ENCODE assay signal across 10 mouse cellular contexts in the genomic region with DNA sequence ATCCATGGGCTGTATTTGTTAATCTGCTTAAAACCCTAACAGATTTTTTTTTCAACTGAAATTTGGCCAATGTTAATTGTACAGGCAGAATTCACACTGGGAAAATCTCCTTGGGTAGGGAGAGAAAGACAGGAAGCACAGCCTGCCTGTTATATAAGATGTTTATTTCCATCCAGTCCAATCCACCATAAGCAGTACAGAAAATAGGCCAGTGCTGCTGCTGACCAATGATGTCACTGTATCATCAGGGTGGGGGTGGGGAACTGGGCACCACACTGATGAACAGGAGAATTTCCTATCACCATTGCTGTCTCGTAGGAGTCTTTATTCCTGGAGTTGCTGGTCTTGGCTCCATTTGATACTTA.
DNase-seq lines count a peak whose midpoint lies in the region; ATAC-seq and TF ChIP-seq lines count a peak whose summit lies in the region.
"Had no signal": no experiment of that assay in that cellular context is flagged by ENCODE, and none has a peak within 500 bp of the region (broad histone marks: within the 10 kb centered on the region; RNA-seq: fewer than 3 reads in every experiment).

No protein-coding gene starts in this region.

- no peak overlapping the region for H3K27ac ChIP-seq in lung, embryonic 16.5 days (ENCODE audit: low read length)
- no peak overlapping the region for H3K27ac ChIP-seq in lung, postnatal 0 days (ENCODE audit: low read length)
- H3K27ac ChIP-seq in midbrain, embryonic 10.5 days (replicated peaks) = peak overlapping the region; percentile 67
- H3K27ac ChIP-seq: kidney, postnatal 0 days had no signal

- no peak overlapping the region for H3K9ac ChIP-seq in lung, embryonic 16.5 days (ENCODE audit: low read length)
- H3K9ac ChIP-seq in lung, postnatal 0 days (replicated peaks; ENCODE audit: low read depth) = no peak overlapping the region

- no peak for TF ChIP-seq EP300 in lung, postnatal 0 days (IDR thresholded peaks at IDR 0.05)

- no peak overlapping the region for H3K4me2 ChIP-seq in lung, embryonic 16.5 days (ENCODE audit: low read depth, low read length)
- H3K4me2 ChIP-seq in lung, postnatal 0 days (replicated peaks; ENCODE audit: low read depth, low read length) = no peak overlapping the region

- H3K36me3 ChIP-seq in lung, embryonic 16.5 days (ENCODE audit: control insufficient read depth, insufficient read depth, low read length) = no peaks in the 10 kb centered on the region
- no peaks in the 10 kb centered on the region for H3K36me3 ChIP-seq in lung, postnatal 0 days (ENCODE audit: insufficient read depth, low read length)
- H3K36me3 ChIP-seq in midbrain, embryonic 10.5 days = no peaks in the 10 kb centered on the region

- no peak for TF ChIP-seq CTCF in lung, postnatal 0 days (IDR thresholded peaks at IDR 0.05)

- no peaks in the 10 kb centered on the region; the same call in 1 of the 2 replicates for H3K4me1 ChIP-seq in lung, embryonic 16.5 days (replicated peaks; ENCODE audit: control insufficient read depth, insufficient read depth, low read length)
- no peaks in the 10 kb centered on the region for H3K4me1 ChIP-seq in lung, postnatal 0 days (ENCODE audit: insufficient read depth, low read depth, low read length)
- peaks cover 25% of the 10 kb centered on the region for H3K4me1 ChIP-seq in midbrain, embryonic 10.5 days

- 76% methylated on average over 1 of the region's 1 CpGs for WGBS in lung, embryonic 16.5 days
- 62% methylated on average over 1 of the region's 1 CpGs for WGBS in lung, postnatal 0 days
- 63% methylated on average over 1 of the region's 1 CpGs for WGBS in midbrain, embryonic 10.5 days

- DNase-seq in cerebellum, adult 8-10 months = no peak
- no peak for DNase-seq in lung, postnatal 0 days (ENCODE audit: low spot score)
- DNase-seq in midbrain, embryonic 10.5 days (ENCODE audit: low spot score) = no peak
- DNase-seq in telencephalon, adult 2 months (ENCODE audit: low read depth, low spot score) = peak; percentile 84
- DNase-seq in spleen, postnatal 4 days (ENCODE audit: low spot score in 2 of 2) = no peak
- DNase-seq in ovary, postnatal 14 days (ENCODE audit: low spot score) = no peak
- DNase-seq: right cerebral cortex, postnatal 4 days had no signal

- H3K27me3 ChIP-seq in lung, embryonic 16.5 days (ENCODE audit: control insufficient read depth, insufficient read depth, low read depth, low read length) = no peaks in the 10 kb centered on the region
- H3K27me3 ChIP-seq in lung, postnatal 0 days (replicated peaks; ENCODE audit: insufficient read depth, low read length) = no peaks in the 10 kb centered on the region
- no peaks in the 10 kb centered on the region for H3K27me3 ChIP-seq in midbrain, embryonic 10.5 days (ENCODE audit: low read depth, poor library complexity, severe bottlenecking)

- ATAC-seq in cerebellum, adult (ENCODE audit: insufficient number of reproducible peaks, low FRiP score, low TSS enrichment) = peak; percentile 94
- peak; percentile 43; the same call in 1 of the 2 replicates for ATAC-seq in lung, embryonic 16.5 days (ENCODE audit: low read depth)
- ATAC-seq in lung, postnatal 0 days = no peak

- H3K4me3 ChIP-seq in lung, embryonic 16.5 days (ENCODE audit: low read length) = no peak overlapping the region
- no peak overlapping the region for H3K4me3 ChIP-seq in lung, postnatal 0 days (ENCODE audit: low read depth, low read length)
- no peak overlapping the region for H3K4me3 ChIP-seq in midbrain, embryonic 10.5 days

- no peaks in the 10 kb centered on the region for H3K9me3 ChIP-seq in lung, embryonic 16.5 days (ENCODE audit: control insufficient read depth, low read length)
- H3K9me3 ChIP-seq in lung, postnatal 0 days (ENCODE audit: low read length) = no peaks in the 10 kb centered on the region
- H3K9me3 ChIP-seq in midbrain, embryonic 10.5 days (replicated peaks) = no peaks in the 10 kb centered on the region
